Mouse (Mus musculus) liver, adult 2 months (tissue): ENCODE data around the gene Galnt10.

ENCODE experiments used
- CTCF ChIP-seq: fragments of 200-500 bp; IDR thresholded peaks from 2 replicates; pipeline ENCODE4 v1.5.1; 2011; ENCODE audit warnings: low read depth, low read length, control low read depth
- POLR2A ChIP-seq: fragments of 200-500 bp; IDR thresholded peaks from 2 replicates; pipeline ENCODE4 v1.6.1; 2011; ENCODE audit warnings: low read length, control low read depth; ENCODE audit not compliant: insufficient read depth; ENCODE audit errors: extremely low read depth

GRCm38 (mm10) chr11:57688179-57688929 is 43.1 kb downstream of the Galnt10 start:
- TF ChIP-seq CTCF (no peak), POLR2A (no peak)
